Mouse (Mus musculus): ENCODE results near the gene Ear1.
"Not testable (repeated sequence)": the region's sequence is repeated elsewhere in the genome, so short reads cannot be mapped to it uniquely, and the experiment has no call there.

Gene Ear1

DNA sequence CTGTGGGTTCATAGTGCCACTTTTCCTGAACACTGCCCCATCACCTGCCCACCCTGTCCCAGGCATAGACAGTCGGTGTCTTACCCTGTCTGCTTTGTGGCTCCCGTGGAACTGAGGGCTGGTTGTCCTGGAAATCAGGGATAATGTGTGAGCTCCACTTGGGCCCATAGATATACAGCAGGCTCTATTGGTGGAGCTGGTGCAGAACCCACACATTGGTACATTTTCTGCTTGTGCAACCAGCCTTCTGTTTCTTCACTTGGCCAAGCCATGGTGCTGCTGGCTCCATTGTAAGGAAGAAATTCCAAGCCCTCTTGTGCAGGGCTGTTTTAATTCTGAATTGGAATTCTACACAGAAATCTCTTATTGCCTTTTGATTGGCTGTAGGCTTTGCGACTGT is at the start of gene Ear1:
Gene Ear1, minus strand, starts transcription at position 101 of the 400 bp plus-strand sequence.
- not testable (repeated sequence) for DNase-seq (ENCODE audit: low spot score in 2 of 2)

- peak; percentile 1 to 48 for DNase-seq (ENCODE audit: low spot score in 2 of 2)
These were observed 49.5 kb upstream of the Ear1 start, which contains the start of gene Gm8113 for GRCm38 (mm10) chr14:43924688-43925403. Gene Gm8113 (plus strand): TSS chr14:43925390.

DNA sequence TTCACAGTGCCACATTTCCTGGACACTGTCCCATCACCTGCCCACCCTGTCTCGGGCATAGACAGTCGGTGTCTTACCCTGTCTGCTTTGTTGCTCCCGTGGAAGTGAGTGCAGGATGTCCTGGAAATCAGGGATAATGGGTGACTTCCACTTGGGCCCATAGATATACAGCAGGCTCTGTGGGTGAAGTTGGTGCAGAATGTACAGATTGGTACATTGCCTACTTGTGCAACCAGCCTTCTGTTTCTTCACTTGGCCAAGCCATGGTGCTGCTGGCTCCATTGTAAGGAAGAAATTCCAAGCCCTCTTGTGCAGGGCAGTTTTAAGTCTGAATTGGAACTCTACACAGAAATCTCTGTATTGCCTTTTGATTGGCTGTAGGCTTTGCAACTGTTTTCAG is 48.1 kb upstream of the Ear1 start, which contains the start of gene Ear10:
Gene Ear10, minus strand, starts transcription at position 101 of the 400 bp plus-strand sequence.
- not testable (repeated sequence) for DNase-seq (ENCODE audit: low spot score in 2 of 2)

DNA sequence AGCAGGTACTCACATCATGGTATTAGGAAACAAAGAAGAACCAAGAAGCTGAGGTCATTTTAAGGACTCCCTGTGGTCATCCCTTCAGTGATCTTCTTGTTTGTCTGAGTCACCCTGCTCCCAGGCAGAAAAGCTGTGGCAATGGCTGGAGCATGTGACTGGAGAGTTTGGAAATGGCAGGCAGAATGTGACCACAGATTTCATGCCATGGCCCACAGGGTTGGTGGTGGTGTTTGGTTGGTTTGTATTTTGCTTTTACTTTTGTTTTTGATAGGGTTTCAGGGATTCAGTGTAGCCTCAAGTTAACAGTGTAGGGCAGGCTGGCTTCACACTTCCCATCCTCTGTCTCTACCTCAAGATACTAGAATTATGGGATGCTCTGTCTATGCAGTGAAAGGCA is 42.9 kb upstream of the Ear1 start:
- DNase-seq (ENCODE audit: low spot score in 2 of 2): not testable (repeated sequence)

DNA sequence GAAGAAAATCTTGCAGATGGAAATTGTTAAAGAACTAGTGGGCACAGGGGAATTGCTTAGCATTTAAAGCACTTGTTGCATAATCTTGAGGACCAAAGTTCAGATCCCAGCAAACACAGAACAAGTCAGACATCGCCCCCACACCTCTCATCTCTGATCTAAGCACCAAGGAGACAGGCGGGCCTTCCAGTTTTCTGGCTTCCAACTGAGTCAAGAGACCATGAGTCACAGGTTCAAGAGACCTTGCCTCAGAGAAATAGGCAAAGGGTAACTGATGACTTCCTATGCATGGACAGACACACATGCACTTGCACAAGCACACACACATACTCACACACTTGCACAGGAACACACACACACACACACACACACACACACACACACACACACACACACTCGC is 23.3 kb upstream of the Ear1 start:
- DNase-seq (ENCODE audit: low spot score in 2 of 2): not testable (repeated sequence)

GRCm38 (mm10) chr14:43895357-43895756 is 20.0 kb upstream of the Ear1 start:
- peak in 1 of 2 experiments; percentile 1 for DNase-seq (ENCODE audit: low spot score in 2 of 2)

DNA sequence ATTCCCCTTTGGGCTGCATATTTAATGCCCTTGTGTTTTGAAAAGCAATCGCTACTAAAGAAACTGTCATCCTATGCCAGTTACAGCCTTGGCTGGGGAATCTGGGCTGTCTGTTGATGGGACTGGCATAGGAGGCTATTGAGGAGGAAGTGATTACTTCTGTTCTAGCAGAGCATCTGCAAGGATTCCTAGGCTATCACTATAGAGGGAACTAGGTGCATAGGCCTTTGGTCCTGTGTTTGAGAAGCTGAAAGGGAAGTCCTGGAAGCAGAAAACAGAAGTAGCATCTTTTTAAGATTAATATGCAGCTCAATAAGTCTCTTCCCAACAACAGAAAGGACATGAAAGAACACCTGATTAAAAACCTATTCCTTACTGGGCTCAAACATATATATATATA is 16.0 kb upstream of the Ear1 start:
- not testable (repeated sequence) for DNase-seq (ENCODE audit: low spot score in 2 of 2)

- DNase-seq (ENCODE audit: low spot score in 2 of 2): not testable (repeated sequence)
These were observed 10.9 kb upstream of the Ear1 start for GRCm38 (mm10) chr14:43886235-43886634.

GRCm38 (mm10) chr14:43879966-43880545 is 4.7 kb upstream of the Ear1 start:
- DNase-seq (ENCODE audit: low spot score in 2 of 2): not testable (repeated sequence)

- not testable (repeated sequence) for DNase-seq (ENCODE audit: low spot score in 2 of 2)
These were observed 2.5 kb upstream of the Ear1 start for GRCm38 (mm10) chr14:43877789-43878188.

- not testable (repeated sequence) for DNase-seq (ENCODE audit: low spot score in 2 of 2)
These were observed 455 bp downstream of the Ear1 start for GRCm38 (mm10) chr14:43874862-43875261.

GRCm38 (mm10) chr14:43860522-43860921 is 14.8 kb downstream of the Ear1 start:
- peak in 1 of 2 experiments; percentile 47 for DNase-seq (ENCODE audit: low spot score in 2 of 2)

- DNase-seq (ENCODE audit: low spot score in 2 of 2): not testable (repeated sequence)
These were observed 15.9 kb downstream of the Ear1 start for GRCm38 (mm10) chr14:43859465-43859864.

GRCm38 (mm10) chr14:43843949-43844573 is 31.3 kb downstream of the Ear1 start:
- not testable (repeated sequence) for DNase-seq (ENCODE audit: low spot score in 2 of 2)

DNA sequence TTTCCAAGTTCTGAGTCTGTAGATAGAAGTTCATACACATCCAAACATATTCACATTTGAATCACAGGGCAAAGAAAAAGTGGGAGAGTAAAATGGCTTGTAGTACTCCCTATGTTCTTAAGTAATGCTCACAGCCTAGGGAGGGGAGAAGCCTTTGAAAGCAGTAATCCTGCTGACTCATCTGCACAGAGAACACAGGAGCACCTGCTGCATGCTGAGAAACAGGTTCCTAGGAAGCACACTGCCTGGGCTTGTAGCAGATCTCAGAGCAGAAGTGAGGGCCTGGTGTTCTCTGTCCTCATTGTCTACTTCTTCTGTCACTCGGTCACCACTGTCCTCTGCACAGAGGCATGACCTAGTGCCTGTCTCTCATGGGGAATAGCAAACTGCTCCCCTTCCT is 34.3 kb downstream of the Ear1 start:
- not testable (repeated sequence) for DNase-seq (ENCODE audit: low spot score in 2 of 2)

- DNase-seq (ENCODE audit: low spot score in 2 of 2): not testable (repeated sequence)
These were observed 40.0 kb downstream of the Ear1 start for GRCm38 (mm10) chr14:43835366-43835765.

GRCm38 (mm10) chr14:43830385-43830784 is 44.9 kb downstream of the Ear1 start:
- not testable (repeated sequence) for DNase-seq (ENCODE audit: low spot score in 2 of 2)

DNA sequence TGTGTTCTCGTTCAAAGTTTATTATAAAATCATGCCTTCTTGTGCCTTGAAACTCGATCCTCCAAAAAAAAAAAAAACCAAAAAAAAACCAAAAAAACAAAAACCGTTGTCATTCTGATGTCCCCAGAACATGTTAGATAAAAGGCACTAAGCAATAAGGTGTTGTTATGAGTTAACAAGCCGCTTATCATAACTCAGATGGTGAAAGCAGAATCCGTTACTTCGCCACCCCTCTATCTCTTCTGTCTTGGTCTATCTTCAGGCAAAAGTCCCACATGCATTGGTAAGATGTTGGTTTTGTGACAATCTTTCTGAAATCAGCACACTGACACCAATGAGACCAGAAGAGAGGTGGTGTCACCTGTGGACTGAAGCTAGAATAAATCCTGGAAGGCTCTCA is 51.1 kb downstream of the Ear1 start:
- DNase-seq (ENCODE audit: low spot score in 2 of 2): not testable (repeated sequence)

GRCm38 (mm10) chr14:43821869-43822268 is 53.4 kb downstream of the Ear1 start:
- not testable (repeated sequence) for DNase-seq (ENCODE audit: low spot score in 2 of 2)

- DNase-seq (ENCODE audit: low spot score in 2 of 2): peak in 1 of 2 experiments; percentile 56
These were observed 62.9 kb downstream of the Ear1 start for GRCm38 (mm10) chr14:43812458-43812857.

DNA sequence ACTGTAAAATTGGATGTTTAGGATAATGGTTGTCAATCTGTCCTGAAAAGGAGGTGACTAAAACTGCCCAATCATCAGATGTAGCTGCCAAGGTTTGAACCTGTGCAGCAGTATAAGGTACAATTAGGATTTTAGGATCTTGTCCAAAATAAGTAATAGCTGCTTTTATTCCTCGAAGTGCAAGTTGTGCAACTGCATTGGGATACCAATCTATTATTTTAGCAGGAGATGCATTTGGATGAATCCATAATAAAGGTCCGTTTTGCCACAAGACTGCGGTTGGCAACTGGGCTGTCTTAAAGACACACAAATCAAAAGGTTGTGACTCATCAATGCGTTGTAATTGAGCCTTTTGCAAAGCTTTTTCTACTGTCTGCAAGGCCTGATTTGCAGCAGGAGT is 67.2 kb downstream of the Ear1 start:
- DNase-seq (ENCODE audit: low spot score in 2 of 2): not testable (repeated sequence)

DNA sequence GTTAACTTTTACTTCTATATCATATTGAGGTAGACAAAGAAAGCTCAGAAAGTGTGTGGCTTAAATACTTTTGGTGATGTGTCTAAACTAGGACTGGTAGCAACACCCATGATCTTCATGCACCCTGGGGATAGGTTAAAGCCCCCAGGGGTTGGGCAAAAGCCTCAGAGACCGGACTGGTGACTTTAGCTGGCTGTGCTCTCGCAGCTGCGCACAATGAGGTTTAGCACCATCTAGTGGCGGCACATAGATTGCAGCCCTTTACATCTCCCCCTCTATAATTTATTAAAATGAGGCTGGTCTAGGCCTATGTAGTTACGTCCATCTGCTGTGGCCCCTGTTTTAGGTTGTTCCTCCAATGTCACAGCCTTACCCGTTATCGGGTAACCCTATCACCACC is 70.9 kb downstream of the Ear1 start:
- not testable (repeated sequence) for DNase-seq (ENCODE audit: low spot score in 2 of 2)
